Mouse (Mus musculus) stomach, postnatal 0 days (tissue): Measurements from ENCODE around the gene Dvl1.

Experiments used
- CTCF ChIP-seq: IDR thresholded peaks from 2 replicates; pipeline ENCODE4 v1.5.1; 2016; ENCODE audit warnings: antibody characterized with exemption, low read depth, mild to moderate bottlenecking, moderate library complexity
- EP300 ChIP-seq: optimal IDR thresholded peaks from 2 replicates; pipeline ENCODE3; 2016; ENCODE audit warnings: antibody characterized with exemption

DNA sequence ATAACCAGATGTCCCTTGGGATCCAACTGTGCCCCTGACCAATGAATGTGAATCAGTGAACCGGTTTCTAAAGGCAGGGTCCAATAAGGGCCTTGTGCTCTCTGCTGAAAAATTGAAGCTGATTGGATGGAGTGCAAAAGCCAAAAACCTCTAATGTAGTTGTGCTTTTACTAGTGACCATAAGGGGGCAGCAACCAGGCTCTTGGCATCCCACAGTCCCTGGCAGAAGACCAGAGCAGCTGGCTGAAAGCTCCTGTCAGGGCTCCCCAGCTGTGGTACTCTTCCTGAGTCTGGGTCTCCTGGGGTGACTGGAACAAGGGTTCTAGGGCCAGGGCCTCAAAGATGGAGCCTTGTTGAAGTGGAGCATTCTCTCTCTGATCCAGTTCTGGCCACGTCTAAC lies 13.4 kb upstream of the Dvl1 start:
- TF ChIP-seq CTCF, result peak; percentile 86
- TF ChIP-seq EP300, result peak; percentile 20
